Mouse (Mus musculus) midbrain, postnatal 0 days (tissue): Measurements from ENCODE around the gene Prr23a3. TPM values are rescaled to one million over a fixed set of nuclear protein-coding genes. Genes with fewer than 3 reads are reported as not detected.

Experiments used
- ATAC-seq: fragments of 200-750 bp; cut with Nextera tagmentation; 2 replicates; pipeline ENCODE4 v1.8.0; 2017; ENCODE audit warnings: moderate number of reproducible peaks, mild to moderate bottlenecking, moderate TSS enrichment, moderate library complexity; ENCODE audit not compliant: low FRiP score
- DNase-seq: peaks from one replicate; pipeline ENCODE4 v3.0.0-alpha.2; 2015; ENCODE audit warnings: low spot score
- H3K27ac ChIP-seq: fragments of 300-500 bp; sonication (generic); 2 replicates; pipeline ENCODE4 v1.5.1; 2014; ENCODE audit warnings: low read depth, mild to moderate bottlenecking, low read length, mixed read lengths
- H3K27me3 ChIP-seq: fragments of 300-500 bp; sonication (generic); 2 replicates; pipeline ENCODE4 v1.6.1; 2014; ENCODE audit warnings: low read length, control low read depth, mixed read lengths; ENCODE audit not compliant: insufficient read depth
- H3K36me3 ChIP-seq: fragments of 300-500 bp; sonication (generic); 2 replicates; pipeline ENCODE4 v1.6.1; 2014; ENCODE audit warnings: low read length, control low read depth, mixed read lengths; ENCODE audit not compliant: insufficient read depth
- H3K4me1 ChIP-seq: fragments of 300-500 bp; sonication (generic); 2 replicates; pipeline ENCODE4 v1.6.1; 2014; ENCODE audit warnings: mild to moderate bottlenecking, control low read depth, antibody characterized with exemption, low read length, mixed read lengths; ENCODE audit not compliant: insufficient read depth
- H3K4me2 ChIP-seq: fragments of 300-500 bp; sonication (generic); 2 replicates; pipeline ENCODE4 v1.6.1; 2014; ENCODE audit warnings: low read depth, mild to moderate bottlenecking, low read length, mixed read lengths; ENCODE audit not compliant: poor library complexity, severe bottlenecking
- H3K4me3 ChIP-seq: fragments of 300-500 bp; sonication (generic); 2 replicates; pipeline ENCODE4 v1.5.1; 2014; ENCODE audit warnings: low read depth, mild to moderate bottlenecking, low read length, moderate library complexity
- H3K9ac ChIP-seq: fragments of 300-500 bp; sonication (generic); replicated peaks from 2 replicates; pipeline ENCODE4 v1.6.1; 2014; ENCODE audit warnings: mild to moderate bottlenecking, low read length, moderate library complexity, mixed read lengths; ENCODE audit not compliant: poor library complexity, severe bottlenecking
- H3K9me3 ChIP-seq: fragments of 300-500 bp; sonication (generic); 2 replicates; pipeline ENCODE4 v1.6.1; 2016; ENCODE audit warnings: low read length, control low read depth
- CTCF ChIP-seq: IDR thresholded peaks from 2 replicates; pipeline ENCODE4 v1.5.1; 2016; ENCODE audit warnings: antibody characterized with exemption, mild to moderate bottlenecking
- WGBS: fragments of 180-500 bp; shearing (Covaris S2); extraction: QIAGEN DNeasy Blood & Tissue Kit; methylation state at CpG from one replicate; pipeline ENCODE4 v1.1.7; 2014; 5-methylcytosine and 5-hydroxymethylcytosine counted together
- polyA plus RNA-seq: library from polyadenylated mRNA; unstranded; fragments of >200 nt; fragmentation: Nextera tagmentation; extraction: Ambion mirVana; gene quantifications from 2 replicates; pipeline ENCODE4 v1.2.1, GENCODE M21; 2015
- total RNA-seq: library from RNA; depleted of rRNA; stranded (reverse); fragments of >200 nt; gene quantifications from 2 replicates; pipeline ENCODE4 v1.2.3, GENCODE M21; 2014

Prr23a3 gene
- total and polyA plus RNA-seq, 2 experiments from 2014 or later, result not detected

DNA sequence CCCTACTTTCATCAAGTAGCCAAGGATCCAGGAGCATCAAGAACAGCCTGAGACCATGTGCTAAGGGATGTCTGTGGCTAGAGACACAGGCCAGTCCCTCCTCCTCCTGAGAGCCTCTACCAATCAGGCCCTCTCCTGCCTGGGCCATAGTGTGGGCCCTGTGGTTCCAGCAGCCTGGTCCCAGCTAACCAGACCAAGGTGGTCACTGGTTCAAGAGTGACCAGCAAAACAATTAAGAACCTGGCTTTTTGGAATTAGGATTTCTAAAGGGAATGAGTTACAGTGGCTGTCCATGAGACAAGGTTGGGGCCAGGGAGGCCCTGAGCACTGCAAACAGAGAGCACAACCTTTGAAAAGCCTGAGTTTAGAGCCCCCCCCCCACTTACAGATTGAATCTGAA, 43.5 kb upstream of the Prr23a3 start:
- H3K9ac ChIP-seq, result no peak overlapping the region
- no peaks in the 10 kb centered on the region for H3K4me1 ChIP-seq
- no peak for DNase-seq
- no peak overlapping the region for H3K4me2 ChIP-seq
- H3K36me3 ChIP-seq, result no peaks in the 10 kb centered on the region
- no peak overlapping the region for H3K27ac ChIP-seq
- H3K4me3 ChIP-seq, result no peak overlapping the region
- TF ChIP-seq CTCF, result no peak
- peaks cover 7% of the 10 kb centered on the region; the same call in 1 of the 2 replicates for H3K9me3 ChIP-seq
- H3K27me3 ChIP-seq, result no peaks in the 10 kb centered on the region
- no peak for ATAC-seq

DNA sequence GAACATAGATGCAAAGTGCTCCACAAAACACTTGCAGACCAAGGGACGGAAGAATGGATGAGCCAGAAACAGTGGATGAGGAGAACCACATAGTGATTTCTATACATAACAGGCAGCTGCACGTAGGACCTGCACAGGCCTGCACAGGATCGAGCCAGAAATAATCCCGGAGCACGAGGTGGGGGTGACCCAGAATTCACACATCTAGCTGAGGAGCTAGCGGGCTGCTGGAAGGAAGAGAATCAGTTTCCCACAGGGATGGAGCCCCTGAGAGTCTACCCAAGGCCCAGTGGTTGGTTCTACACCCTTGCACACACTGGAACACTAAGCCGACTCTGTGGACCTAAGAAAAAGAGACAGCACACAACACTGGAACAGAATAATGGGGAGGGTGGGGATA, 40.8 kb upstream of the Prr23a3 start:
- peaks cover 7% of the 10 kb centered on the region; the same call in 1 of the 2 replicates for H3K9me3 ChIP-seq

DNA sequence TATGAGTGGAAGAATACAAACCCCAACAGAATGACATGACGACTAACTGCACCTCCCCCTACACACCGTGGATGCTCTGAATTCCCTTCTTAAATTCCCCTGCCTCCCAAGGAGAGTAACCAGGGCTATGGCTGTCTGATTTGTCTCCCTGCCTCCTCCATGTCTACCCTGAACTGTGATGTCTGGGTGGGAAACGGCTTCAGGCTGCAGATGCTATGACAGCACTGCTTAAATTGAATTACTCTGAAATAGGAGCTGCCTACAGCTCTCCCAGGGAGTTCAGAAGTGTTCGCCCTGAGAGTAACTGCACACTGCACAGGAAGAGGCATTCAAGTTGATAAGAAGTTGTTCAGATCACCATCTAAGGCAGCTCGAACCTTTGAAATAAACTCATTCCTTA, 35.1 kb upstream of the Prr23a3 start:
- no peak for TF ChIP-seq CTCF
- no peak overlapping the region for H3K4me3 ChIP-seq
- no peak for ATAC-seq
- H3K4me1 ChIP-seq, result no peaks in the 10 kb centered on the region
- 63% methylated on average over 5 of the region's 5 CpGs for WGBS
- H3K27ac ChIP-seq, result no peak overlapping the region
- H3K9ac ChIP-seq, result no peak overlapping the region
- no peak overlapping the region for H3K4me2 ChIP-seq
- H3K36me3 ChIP-seq, result no peaks in the 10 kb centered on the region
- no peaks in the 10 kb centered on the region for H3K9me3 ChIP-seq
- no peaks in the 10 kb centered on the region for H3K27me3 ChIP-seq
- no peak for DNase-seq

More for the DNA sequence above, 40.8 kb upstream of the Prr23a3 start:
- ATAC-seq (no peak), DNase-seq (no peak)
- H3K4me1 ChIP-seq, result no peaks in the 10 kb centered on the region
- no peak overlapping the region for H3K4me3 ChIP-seq
- no peaks in the 10 kb centered on the region for H3K27me3 ChIP-seq
- WGBS, result 93% methylated on average over 7 of the region's 7 CpGs
- H3K27ac ChIP-seq, result no peak overlapping the region
- TF ChIP-seq CTCF, result no peak
- H3K36me3 ChIP-seq, result no peaks in the 10 kb centered on the region
- H3K4me2 ChIP-seq, result no peak overlapping the region
- no peak overlapping the region for H3K9ac ChIP-seq

DNA sequence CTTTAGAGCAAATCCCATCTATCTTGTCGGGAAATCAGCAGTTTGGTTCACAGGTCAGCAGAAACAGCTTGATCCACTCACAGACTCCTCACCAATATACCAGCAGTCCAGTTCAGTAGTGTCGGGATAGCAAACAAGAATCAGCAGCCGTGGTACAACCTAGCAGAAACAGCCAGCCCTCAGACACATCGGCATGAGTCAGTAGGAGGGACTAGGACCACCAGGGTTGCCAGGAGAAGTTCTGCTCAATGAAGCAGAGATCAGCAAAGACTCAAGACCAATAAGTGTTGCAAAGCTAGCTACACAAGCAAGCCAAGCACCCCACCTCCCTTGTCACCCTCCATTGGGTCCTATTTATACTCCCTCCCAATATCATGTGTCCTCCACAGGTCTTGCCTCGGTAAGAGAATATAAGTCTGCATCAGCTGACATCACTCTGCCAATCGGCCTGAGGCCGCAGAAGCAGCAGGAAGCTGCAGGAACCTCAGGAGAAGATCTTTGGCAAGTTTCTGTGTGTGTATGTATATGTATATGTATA, 27.0 kb upstream of the Prr23a3 start:
- Histone ChIP-seq H3K36me3 (no peaks in the 10 kb centered on the region), H3K9ac (no peak overlapping the region), H3K9me3 (peaks cover 8% of the 10 kb centered on the region; the same call in 1 of the 2 replicates), H3K4me3 (no peak overlapping the region), H3K27me3 (no peaks in the 10 kb centered on the region), H3K4me1 (no peaks in the 10 kb centered on the region), H3K4me2 (no peak overlapping the region), H3K27ac (no peak overlapping the region)
- 81% methylated on average over 7 of the region's 7 CpGs for WGBS
- ATAC-seq (no peak), DNase-seq (no peak)
- no peak for TF ChIP-seq CTCF

DNA sequence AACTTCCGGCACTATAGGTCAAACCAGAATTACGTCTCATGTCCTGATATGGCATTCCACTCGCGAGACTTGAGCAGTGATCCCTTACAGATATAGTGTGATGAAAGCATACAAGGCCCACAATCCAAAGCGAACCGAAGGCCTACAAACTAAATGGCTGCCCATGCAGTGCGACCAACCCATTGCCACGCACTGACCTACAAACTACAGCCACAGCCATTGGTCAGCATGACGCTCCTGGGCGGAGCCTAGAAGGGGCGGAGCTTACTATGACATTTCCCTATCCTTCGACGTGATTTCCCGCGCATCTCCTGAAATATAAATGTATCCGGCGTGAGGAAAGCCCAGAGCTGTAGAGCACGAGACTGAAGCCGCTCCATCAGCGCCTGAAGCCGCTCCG, 22.4 kb upstream of the Prr23a3 start, which contains the start of gene Prr23a1:
Gene Prr23a1 (plus strand): TSS at position 387 of the 400 bp plus-strand sequence.
- peak; percentile 15 for DNase-seq
- H3K4me2 ChIP-seq, result no peak within 1 kb of the TSS
- H3K4me3 ChIP-seq, result no peak within 1 kb of the TSS
- no peak for TF ChIP-seq CTCF
- H3K27ac ChIP-seq, result no peak within 1 kb of the TSS
- H3K27me3 ChIP-seq, result no peaks in the 10 kb centered on the region
- H3K4me1 ChIP-seq, result no peaks in the 10 kb centered on the region
- peaks cover 8% of the 10 kb centered on the region; the same call in 1 of the 2 replicates for H3K9me3 ChIP-seq
- no peak; the same call in 1 of the 2 replicates for ATAC-seq
- 64% methylated on average over 22 of the region's 22 CpGs for WGBS
- no peak within 1 kb of the TSS for H3K9ac ChIP-seq
- H3K36me3 ChIP-seq, result no peaks in the 10 kb centered on the region

DNA sequence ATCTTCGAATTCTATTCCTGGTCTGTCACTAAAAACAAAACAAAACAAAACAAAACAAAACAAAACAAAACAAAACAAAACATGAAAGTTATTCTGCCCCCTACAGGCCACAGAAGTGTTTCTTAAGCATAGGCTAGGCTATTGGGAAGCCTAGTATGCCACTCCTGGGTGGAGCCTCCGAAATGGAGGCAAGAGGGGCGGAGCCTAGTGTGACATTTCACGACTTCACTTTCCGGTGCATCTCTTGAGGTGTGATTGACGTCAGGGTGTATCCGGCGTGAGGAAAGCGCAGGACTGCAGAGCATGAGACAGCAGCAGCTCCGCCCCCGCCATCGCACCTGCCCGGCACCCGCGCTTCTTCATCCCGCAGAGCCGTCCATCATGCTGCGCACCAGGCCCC, 8.4 kb upstream of the Prr23a3 start, which contains the start of gene Prr23a2:
Gene Prr23a2 (plus strand): TSS at position 285 of the 400 bp plus-strand sequence.
- H3K4me1 ChIP-seq, result no peaks in the 10 kb centered on the region
- WGBS, result 79% methylated on average over 18 of the region's 18 CpGs
- no peak for ATAC-seq

More for the DNA sequence above, 8.4 kb upstream of the Prr23a3 start, which contains the start of gene Prr23a2:
- Histone ChIP-seq H3K36me3 (no peaks in the 10 kb centered on the region), H3K9ac (no peak within 1 kb of the TSS), H3K9me3 (no peaks in the 10 kb centered on the region), H3K4me3 (no peak within 1 kb of the TSS), H3K27me3 (no peaks in the 10 kb centered on the region), H3K4me2 (no peak within 1 kb of the TSS), H3K27ac (no peak within 1 kb of the TSS)
- TF ChIP-seq CTCF, result no peak
- DNase-seq, result no peak
